Mouse (Mus musculus) neutrophil, adult 5-6 weeks (primary cell): ENCODE measurements at regions not wholly inside any gene's neighbourhood (a gene's known extent, or its start where the extent isn't known, plus 50 kb on each side); places are given as distances from the start of the nearest gene placed in this dataset.
A peak's percentile ranks its signal among the peaks of the same experiment; 100 is the strongest.

Source experiments
- ATAC-seq: fragments of 151-379, 151-347 bp; 2 replicates; pipeline ENCODE4 v1.8.0; 2017; ENCODE audit warnings: mild to moderate bottlenecking, moderate TSS enrichment; ENCODE audit not compliant: insufficient number of reproducible peaks, poor library complexity, low FRiP score, severe bottlenecking; ENCODE audit errors: extremely low read depth

- ATAC-seq: no peak
Measured at GRCm38 (mm10) chr8:128292394-128292793, 66.0 kb upstream of the Nrp1 start.

- no peak for ATAC-seq
Measured at GRCm38 (mm10) chr8:128296728-128297380, 61.5 kb upstream of the Nrp1 start.

GRCm38 (mm10) chr8:128302322-128302721 is 56.1 kb upstream of the Nrp1 start:
- ATAC-seq: 0 out of 2 replicates have a peak, but pooled peaks have one; percentile 53
